Mouse (Mus musculus) cortical plate, adult 2 months (tissue): ENCODE measurements around the gene Ncam1.

Experiments
- CTCF ChIP-seq: fragments of 200-500 bp; IDR thresholded peaks from 2 replicates; pipeline ENCODE4 v1.5.1; 2011; ENCODE audit warnings: mild to moderate bottlenecking, control low read depth, low read length; ENCODE audit not compliant: insufficient read depth; ENCODE audit errors: extremely low read depth
- POLR2A ChIP-seq: fragments of 200-500 bp; IDR thresholded peaks from 2 replicates; pipeline ENCODE4 v1.6.1; 2011; ENCODE audit warnings: mild to moderate bottlenecking, low read length, control low read depth; ENCODE audit not compliant: insufficient read depth; ENCODE audit errors: extremely low read depth

- TF ChIP-seq POLR2A (peak; percentile 86), CTCF (no peak)
Observed at GRCm38 (mm10) chr9:49798806-49799205, at the start of gene Ncam1.
